Mouse (Mus musculus): ENCODE results near the gene Ache. TPM values are rescaled to one million over a fixed set of nuclear protein-coding genes. Genes with fewer than 3 reads are reported as not detected.

The Ache gene
- total RNA-seq, 2 experiments from 2014 or later = 1.4 to 2.2 TPM

DNA sequence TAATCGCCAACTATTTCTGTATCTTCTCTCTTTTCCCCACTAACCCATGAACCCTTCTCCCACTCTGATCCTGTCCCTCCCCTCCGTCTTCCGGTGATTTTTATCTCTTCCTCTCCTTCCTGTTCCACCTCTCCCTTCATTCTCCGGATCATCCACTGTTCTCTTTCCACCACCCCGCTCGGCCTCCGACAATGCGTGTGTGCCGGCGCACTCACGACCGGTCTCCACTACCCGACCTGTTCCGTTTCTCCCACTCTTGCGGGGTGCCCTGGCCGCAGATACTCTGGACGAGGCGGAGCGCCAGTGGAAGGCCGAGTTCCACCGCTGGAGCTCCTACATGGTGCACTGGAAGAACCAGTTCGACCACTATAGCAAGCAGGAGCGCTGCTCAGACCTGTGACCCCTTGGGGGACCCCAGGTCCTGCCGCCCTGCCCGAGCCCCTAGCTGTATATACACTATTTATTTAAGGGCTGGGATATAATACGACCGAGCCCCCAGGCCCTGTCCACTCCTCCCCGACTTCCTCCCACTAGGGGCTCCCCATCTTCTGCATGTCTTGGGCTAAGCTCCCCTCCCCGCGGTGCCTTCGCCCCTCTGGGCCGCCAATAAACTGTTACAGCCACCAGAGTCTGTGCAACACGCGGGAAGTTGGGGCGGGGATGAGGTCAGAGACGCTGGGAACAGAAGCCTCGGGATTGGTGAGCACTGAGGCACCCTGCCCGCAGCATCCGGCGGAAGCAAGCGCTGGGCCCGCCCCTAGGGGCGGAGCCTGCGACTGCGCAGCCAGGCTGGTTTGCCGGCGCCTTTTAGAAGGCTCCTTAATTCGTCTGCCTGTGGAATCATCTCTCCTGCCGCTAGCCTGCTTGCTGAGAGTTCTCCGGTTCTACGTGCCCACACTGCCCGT lies 6.8 kb downstream of the Ache start, which contains the start of gene Ufsp1:
Gene Ufsp1 (plus strand): TSS at position 791 of the 905 bp plus-strand sequence.
- intact Hi-C loops (cut with DNase I) = loop anchor here (5.0 kb wide), 1 partner anchor 208 kb away; the partner anchor contains the start of gene Pop7

DNA sequence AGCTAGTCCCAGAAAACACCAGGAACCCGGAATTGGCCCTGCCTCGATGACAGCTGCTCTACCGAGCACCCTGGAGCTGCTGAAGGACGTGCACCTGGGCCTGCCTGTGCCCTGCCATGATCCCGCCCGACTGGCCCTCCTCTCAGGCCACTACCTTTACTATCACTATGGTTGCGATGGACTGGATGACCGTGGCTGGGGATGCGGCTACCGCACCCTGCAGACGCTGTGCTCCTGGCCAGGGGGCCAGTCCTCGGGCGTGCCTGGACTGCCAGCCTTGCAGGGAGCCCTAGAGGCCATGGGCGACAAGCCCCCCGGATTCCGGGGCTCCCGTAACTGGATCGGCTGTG lies 7.4 kb downstream of the Ache start:
- no peak for DNase-seq (ENCODE audit: low spot score)
- intact Hi-C loops (cut with DNase I) = loop anchor here (5.0 kb wide), 1 partner anchor 208 kb away; the partner anchor contains the start of gene Pop7

More for the DNA sequence above, 6.8 kb downstream of the Ache start, which contains the start of gene Ufsp1:
- DNase-seq (ENCODE audit: low spot score) = peak; percentile 88

- intact Hi-C loops (cut with DNase I) = no loop called here
- DNase-seq (ENCODE audit: low spot score) = no peak
Observed at GRCm38 (mm10) chr5:137295296-137295695, 8.0 kb downstream of the Ache start.

- intact Hi-C loops (cut with DNase I) = no loop called here
- DNase-seq (ENCODE audit: low spot score) = no peak
Observed at GRCm38 (mm10) chr5:137295712-137296111, 8.4 kb downstream of the Ache start.

DNA sequence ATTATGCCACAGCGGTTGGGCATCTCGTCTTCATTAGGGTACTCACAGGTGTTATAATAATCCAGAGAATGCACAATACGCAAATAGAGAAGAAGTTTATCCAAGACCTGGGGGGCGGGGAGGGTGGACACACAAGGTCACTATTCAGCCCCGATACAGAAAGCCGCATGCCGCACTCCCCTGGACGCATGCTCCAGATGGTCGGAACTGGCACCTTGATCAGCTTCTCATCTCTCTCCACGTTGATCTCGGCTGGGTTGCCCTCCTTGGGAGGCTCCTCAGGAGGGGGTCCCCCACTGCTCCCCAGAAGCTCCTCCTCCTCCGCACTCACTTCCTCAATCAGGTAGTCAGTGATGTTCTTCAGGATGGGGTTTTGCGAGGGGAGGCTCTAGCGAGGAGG lies 9.8 kb downstream of the Ache start:
- no peak for DNase-seq (ENCODE audit: low spot score)
- intact Hi-C loops (cut with DNase I) = no loop called here

GRCm38 (mm10) chr5:137299240-137299639 lies 11.9 kb downstream of the Ache start:
- intact Hi-C loops (cut with DNase I) = no loop called here

GRCm38 (mm10) chr5:137301253-137301652 lies 13.9 kb downstream of the Ache start:
- no peak for DNase-seq (ENCODE audit: low spot score)
- intact Hi-C loops (cut with DNase I) = no loop called here

More at GRCm38 (mm10) chr5:137299240-137299639, 11.9 kb downstream of the Ache start:
- no peak for DNase-seq (ENCODE audit: low spot score)

GRCm38 (mm10) chr5:137303609-137304008 lies 16.3 kb downstream of the Ache start:
- intact Hi-C loops (cut with DNase I) = no loop called here
- DNase-seq (ENCODE audit: low spot score) = no peak

DNA sequence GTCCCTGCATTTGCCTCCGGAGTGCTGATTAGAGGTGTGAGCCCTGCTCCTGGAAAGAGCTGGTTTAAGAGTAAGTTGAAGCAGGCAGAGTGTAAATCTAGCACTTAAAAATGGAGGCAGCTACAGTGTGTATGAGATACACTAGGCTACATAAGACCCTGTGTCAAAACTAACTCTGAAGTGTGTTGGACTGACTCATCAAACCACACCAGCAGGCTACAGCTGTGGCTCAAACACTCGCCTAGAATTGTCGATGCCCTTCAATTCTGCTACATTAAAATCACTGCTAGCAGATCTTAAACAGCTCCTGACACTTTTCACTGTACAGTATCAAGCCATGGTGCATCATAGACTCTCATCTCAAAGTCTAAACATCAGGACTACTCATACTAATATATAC lies 16.8 kb downstream of the Ache start:
- DNase-seq (ENCODE audit: low spot score) = no peak
- intact Hi-C loops (cut with DNase I) = no loop called here

DNA sequence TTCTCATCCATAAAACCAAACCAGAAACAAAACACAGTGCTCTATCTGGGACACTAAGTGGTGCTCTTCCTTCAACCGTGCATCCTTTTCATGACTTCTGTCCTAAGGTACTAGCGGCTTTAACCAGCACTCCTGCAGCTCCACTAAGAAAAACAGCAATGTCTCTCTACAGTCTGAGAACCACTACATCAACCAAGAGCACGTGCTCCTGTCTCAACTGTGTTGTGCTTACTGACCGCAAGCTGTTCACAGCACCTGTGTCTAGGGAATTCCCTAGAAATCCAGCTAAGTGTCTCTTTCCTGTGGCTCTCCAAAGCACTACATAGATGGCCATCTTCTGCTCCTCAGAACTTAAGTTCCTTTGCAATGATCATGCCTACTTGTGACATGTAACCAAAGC lies 17.5 kb downstream of the Ache start:
- no peak for DNase-seq (ENCODE audit: low spot score)
- intact Hi-C loops (cut with DNase I) = no loop called here

- intact Hi-C loops (cut with DNase I) = no loop called here
- DNase-seq (ENCODE audit: low spot score) = no peak
Observed at GRCm38 (mm10) chr5:137305822-137306221, 18.5 kb downstream of the Ache start.

- DNase-seq (ENCODE audit: low spot score) = no peak
- intact Hi-C loops (cut with DNase I) = no loop called here
Observed at GRCm38 (mm10) chr5:137306439-137307005, 19.2 kb downstream of the Ache start.

- intact Hi-C loops (cut with DNase I) = no loop called here
- DNase-seq (ENCODE audit: low spot score) = peak; percentile 83
Observed at GRCm38 (mm10) chr5:137307071-137307912, 20.0 kb downstream of the Ache start, which contains the start of gene Srrt. TSS of gene Srrt (minus strand) at chr5:137307674.

DNA sequence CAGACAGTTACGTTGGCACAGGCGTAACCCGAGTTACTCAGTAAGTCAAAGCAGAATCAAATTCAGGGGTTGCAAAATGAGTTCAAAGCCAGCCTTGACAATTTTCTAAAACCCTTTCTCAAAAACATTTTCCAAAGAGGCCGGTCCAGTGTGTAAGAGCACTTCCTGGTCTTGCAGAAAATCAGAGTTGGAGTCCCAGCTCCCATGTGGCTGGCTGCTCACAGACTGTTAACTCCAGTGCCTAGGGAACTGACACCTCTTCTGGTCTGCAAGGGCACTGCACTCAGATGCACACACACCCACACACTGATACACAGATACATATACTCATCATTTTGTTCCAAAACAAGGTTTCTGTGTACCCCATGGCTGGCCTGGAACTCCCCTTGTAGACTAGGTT lies 21.0 kb downstream of the Ache start:
- DNase-seq (ENCODE audit: low spot score) = no peak
- intact Hi-C loops (cut with DNase I) = no loop called here

GRCm38 (mm10) chr5:137313466-137314192 lies 26.3 kb downstream of the Ache start:
- no peak for DNase-seq (ENCODE audit: low spot score)
- intact Hi-C loops (cut with DNase I) = no loop called here

DNA sequence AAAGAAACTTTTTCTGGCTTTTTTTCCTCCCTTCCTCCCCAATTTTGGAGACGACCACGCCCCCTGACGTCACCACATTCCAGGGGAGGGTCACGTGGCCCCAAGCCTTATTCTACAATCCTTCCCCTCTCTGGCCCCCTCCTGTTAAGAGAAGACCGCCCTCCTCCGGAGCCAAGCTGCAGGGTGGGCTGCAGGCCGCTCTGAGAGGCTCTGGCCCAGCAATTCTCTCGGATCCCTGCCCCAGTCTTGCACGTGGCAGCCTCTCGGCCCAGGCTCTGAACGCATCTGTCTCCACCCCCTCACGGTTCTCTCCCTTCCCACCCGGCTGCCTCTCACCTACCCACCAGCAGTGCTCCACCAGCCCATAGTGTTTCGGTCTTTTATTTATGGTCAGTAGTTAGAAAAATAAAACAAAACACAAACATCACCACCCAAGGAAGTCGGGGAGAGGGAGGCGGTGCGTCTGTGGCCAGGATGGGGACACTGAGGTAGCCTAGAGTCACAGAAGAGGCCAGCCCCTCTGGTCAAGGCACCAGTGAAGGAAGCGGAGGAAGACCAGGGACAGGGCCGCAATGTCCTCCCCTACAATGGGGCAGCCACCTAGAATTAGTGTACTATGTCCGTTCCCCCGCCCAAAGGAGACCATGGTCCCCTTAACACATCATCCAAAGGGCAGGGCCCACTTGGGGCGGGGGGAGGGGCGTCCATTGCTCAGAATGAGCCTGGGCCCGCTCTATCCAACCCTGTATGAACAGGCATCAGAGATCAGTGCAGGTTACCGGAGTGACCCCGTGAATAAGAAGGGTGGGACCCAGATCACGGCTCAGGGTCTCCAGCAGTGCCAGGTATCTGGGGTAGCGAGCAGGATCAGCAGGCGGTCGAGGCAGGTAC lies 27.1 kb downstream of the Ache start, which contains the start of gene Trip6:
Gene Trip6 (minus strand): TSS at position 212 of the 891 bp plus-strand sequence.
- peak; percentile 83 for DNase-seq (ENCODE audit: low spot score)
- intact Hi-C loops (cut with DNase I) = no loop called here

DNA sequence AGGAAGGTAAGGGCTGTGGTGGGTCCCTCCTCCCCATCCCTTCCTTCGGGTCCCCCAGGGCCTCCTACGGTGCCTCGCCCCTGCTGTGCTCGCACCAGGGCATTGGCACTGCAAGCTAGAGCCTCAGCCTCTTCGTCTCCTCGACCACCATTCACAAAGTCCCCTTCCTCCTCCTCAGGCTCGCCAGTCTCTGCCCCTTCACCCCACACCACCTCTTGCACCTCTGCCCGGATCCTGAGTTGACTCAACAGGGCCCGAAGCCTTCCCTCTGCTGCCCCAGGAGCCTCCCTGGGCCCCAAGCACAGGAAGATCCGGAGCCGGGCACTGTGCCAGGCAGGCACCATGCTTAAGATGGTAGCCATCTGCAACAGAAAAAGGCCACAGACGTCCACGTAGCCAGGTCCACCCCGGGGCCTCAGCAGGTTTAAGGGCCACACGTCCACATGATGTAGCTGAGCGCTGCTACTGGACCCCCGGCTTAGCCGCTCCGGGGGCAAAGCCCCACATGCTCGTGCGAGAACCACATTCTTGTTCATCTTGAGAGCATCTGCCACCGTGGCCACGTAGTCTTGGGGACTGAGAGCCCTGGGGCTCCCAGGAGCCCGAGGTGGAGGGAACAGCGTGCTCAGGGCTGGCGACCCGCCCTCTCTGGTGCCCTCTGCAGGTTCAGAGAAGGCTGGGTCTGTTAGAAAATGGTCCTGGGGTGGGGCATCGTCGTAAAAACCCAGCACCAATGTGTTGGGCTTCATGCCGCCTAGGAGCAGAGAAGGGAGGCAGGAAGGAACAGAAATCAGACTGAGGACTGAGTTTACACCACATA lies 28.0 kb downstream of the Ache start:
- no peak for DNase-seq (ENCODE audit: low spot score)
- intact Hi-C loops (cut with DNase I) = no loop called here

GRCm38 (mm10) chr5:137317361-137317760 lies 30.0 kb downstream of the Ache start:
- intact Hi-C loops (cut with DNase I) = no loop called here
- no peak for DNase-seq (ENCODE audit: low spot score)

Measured in heart, postnatal 25 days (tissue).